Mouse (Mus musculus) forebrain, embryonic 16.5 days (tissue): ENCODE results near the gene Scn10a. TPM values are rescaled to one million over a fixed set of nuclear protein-coding genes. Genes with fewer than 3 reads are reported as not detected.

ENCODE experiments used
- ATAC-seq: fragments of 200-750 bp; cut with Nextera tagmentation; 2 replicates; pipeline ENCODE4 v1.8.0; 2017; ENCODE audit warnings: mild to moderate bottlenecking, moderate library complexity
- H3K27ac ChIP-seq: fragments of 300-500 bp; sonication (generic); 2 replicates; pipeline ENCODE4 v1.5.1; 2014; ENCODE audit warnings: low read length, control low read depth
- H3K27me3 ChIP-seq: fragments of 300-500 bp; sonication (generic); replicated peaks from 2 replicates; pipeline ENCODE4 v1.6.1; 2014; ENCODE audit warnings: low read length; ENCODE audit not compliant: control insufficient read depth, insufficient read depth
- H3K36me3 ChIP-seq: fragments of 300-500 bp; sonication (generic); 2 replicates; pipeline ENCODE4 v1.6.1; 2014; ENCODE audit not compliant: control insufficient read depth, insufficient read depth
- H3K4me1 ChIP-seq: fragments of 300-500 bp; sonication (generic); replicated peaks from 2 replicates; pipeline ENCODE4 v1.6.1; 2014; ENCODE audit warnings: low read length; ENCODE audit not compliant: control insufficient read depth, insufficient read depth
- H3K4me2 ChIP-seq: fragments of 300-500 bp; sonication (generic); 2 replicates; pipeline ENCODE4 v1.6.1; 2014; ENCODE audit warnings: mild to moderate bottlenecking, low read length, control low read depth
- H3K4me3 ChIP-seq: fragments of 300-500 bp; sonication (generic); replicated peaks from 2 replicates; pipeline ENCODE4 v1.5.1; 2014; ENCODE audit warnings: mild to moderate bottlenecking, low read length, control low read depth
- H3K9ac ChIP-seq: fragments of 300-500 bp; sonication (generic); replicated peaks from 2 replicates; pipeline ENCODE4 v1.6.1; 2014; ENCODE audit warnings: low read depth, low read length, control low read depth
- H3K9me3 ChIP-seq: fragments of 300-500 bp; sonication (generic); 2 replicates; pipeline ENCODE4 v1.6.1; 2016; ENCODE audit warnings: low read length; ENCODE audit not compliant: control insufficient read depth
- WGBS: fragments of 180-500 bp; shearing (Covaris S2); extraction: QIAGEN DNeasy Blood & Tissue Kit; methylation state at CpG from one replicate; pipeline ENCODE4 v1.1.7; 2014; 5-methylcytosine and 5-hydroxymethylcytosine counted together
- polyA plus RNA-seq: library from polyadenylated mRNA; unstranded; fragments of >200 nt; fragmentation: Nextera tagmentation; extraction: Ambion mirVana; gene quantifications from 2 replicates; pipeline ENCODE4 v1.2.1, GENCODE M21; 2015

The Scn10a gene
- polyA plus RNA-seq, 1 experiment from 2014 or later = 0.09 TPM

- Histone ChIP-seq H3K4me1 (no peaks in the 10 kb centered on the region), H3K9ac (no peak overlapping the region), H3K36me3 (no peaks in the 10 kb centered on the region), H3K4me2 (no peak overlapping the region), H3K27ac (no peak overlapping the region), H3K9me3 (no peaks in the 10 kb centered on the region), H3K27me3 (no peaks in the 10 kb centered on the region), H3K4me3 (no peak overlapping the region)
- no peak for ATAC-seq
- 90% methylated on average over 11 of the region's 11 CpGs for WGBS
Observed at GRCm38 (mm10) chr9:119728412-119729097, 9.4 kb upstream of the Scn10a start.

DNA sequence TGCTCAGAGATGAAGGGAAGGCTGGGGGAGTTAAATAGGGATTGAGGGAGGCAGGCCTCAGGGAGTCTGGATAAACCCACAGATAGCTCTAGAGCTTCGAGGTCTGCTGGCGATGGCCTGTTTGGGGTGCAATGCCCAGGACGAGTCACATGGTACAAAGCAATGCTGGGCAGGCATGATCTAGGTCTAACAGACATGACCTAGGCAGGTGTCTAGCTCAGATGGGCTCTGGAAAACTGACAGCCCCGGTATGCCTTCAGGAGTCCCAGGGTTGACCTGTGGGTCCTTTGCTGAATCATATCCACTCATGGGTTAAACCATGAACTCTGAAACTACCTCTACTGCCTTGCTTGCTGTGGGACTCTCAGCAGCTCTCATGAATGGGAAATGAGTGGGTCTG lies 7.9 kb upstream of the Scn10a start:
- 94% methylated on average over 4 of the region's 4 CpGs for WGBS
- no peak overlapping the region for H3K4me2 ChIP-seq
- no peak overlapping the region for H3K27ac ChIP-seq
- H3K4me3 ChIP-seq = no peak overlapping the region
- H3K9ac ChIP-seq = no peak overlapping the region
- no peak for ATAC-seq
- no peaks in the 10 kb centered on the region for H3K36me3 ChIP-seq
- no peaks in the 10 kb centered on the region for H3K9me3 ChIP-seq
- no peaks in the 10 kb centered on the region for H3K27me3 ChIP-seq
- H3K4me1 ChIP-seq = no peaks in the 10 kb centered on the region

DNA sequence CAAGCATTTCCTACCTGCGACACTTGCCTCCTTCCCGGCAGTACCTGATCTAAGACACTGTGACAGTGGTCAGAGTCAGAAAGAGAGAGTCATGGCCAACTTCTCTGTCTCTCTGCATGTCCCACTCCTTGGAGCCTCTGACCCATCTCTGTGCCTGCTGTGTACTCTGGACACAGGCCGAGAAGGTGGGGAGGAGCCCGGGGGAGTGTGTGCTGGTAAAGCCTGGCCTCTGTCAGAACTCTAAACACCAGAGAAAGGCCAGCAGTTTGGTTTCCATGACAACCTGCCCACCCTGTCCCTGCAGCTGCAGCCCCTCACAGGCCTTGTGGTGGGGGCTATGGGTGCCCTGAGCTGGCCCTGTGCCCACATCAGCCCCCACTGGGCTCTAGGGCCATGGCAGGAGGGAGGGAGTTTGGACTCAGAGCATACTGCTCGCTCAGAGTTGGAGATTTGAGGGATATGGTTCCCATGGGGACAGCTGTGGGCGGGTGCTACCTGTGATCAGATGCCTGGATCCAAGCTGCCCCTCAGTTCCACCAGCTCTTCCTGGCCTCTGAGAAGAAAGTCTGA lies 6.3 kb upstream of the Scn10a start:
- H3K4me1 ChIP-seq = no peaks in the 10 kb centered on the region
- H3K27me3 ChIP-seq = no peaks in the 10 kb centered on the region
- H3K4me3 ChIP-seq = no peak overlapping the region
- no peak for ATAC-seq
- H3K9ac ChIP-seq = no peak overlapping the region
- H3K4me2 ChIP-seq = no peak overlapping the region
- 69% methylated on average over 6 of the region's 6 CpGs for WGBS
- H3K36me3 ChIP-seq = no peaks in the 10 kb centered on the region
- H3K27ac ChIP-seq = no peak overlapping the region
- H3K9me3 ChIP-seq = no peaks in the 10 kb centered on the region

DNA sequence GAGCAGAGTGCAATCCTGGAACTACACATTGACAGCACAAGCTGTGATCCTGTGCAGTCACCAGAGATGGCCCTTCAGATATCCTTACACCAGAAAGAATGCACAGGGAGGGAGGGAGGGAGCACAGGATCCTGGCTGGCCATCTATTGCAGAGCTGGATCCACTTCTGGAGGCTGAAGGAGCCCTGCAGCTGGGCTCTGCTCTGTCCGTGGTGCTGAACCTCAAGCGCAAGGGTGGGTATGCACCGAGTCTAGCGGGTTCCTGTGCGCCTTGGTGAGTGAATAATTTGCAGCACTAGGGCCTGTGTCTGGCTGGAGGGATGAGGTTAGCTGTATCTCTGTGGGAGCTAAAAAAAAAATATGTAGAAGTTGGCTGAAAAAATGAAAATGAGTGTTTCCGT lies 12.4 kb downstream of the Scn10a start:
- Histone ChIP-seq H3K9me3 (no peaks in the 10 kb centered on the region), H3K4me1 (no peaks in the 10 kb centered on the region), H3K27me3 (no peaks in the 10 kb centered on the region), H3K4me3 (no peak overlapping the region), H3K9ac (no peak overlapping the region), H3K36me3 (no peaks in the 10 kb centered on the region), H3K27ac (no peak overlapping the region), H3K4me2 (no peak overlapping the region)
- 12% methylated on average over 6 of the region's 6 CpGs for WGBS
- ATAC-seq = no peak

DNA sequence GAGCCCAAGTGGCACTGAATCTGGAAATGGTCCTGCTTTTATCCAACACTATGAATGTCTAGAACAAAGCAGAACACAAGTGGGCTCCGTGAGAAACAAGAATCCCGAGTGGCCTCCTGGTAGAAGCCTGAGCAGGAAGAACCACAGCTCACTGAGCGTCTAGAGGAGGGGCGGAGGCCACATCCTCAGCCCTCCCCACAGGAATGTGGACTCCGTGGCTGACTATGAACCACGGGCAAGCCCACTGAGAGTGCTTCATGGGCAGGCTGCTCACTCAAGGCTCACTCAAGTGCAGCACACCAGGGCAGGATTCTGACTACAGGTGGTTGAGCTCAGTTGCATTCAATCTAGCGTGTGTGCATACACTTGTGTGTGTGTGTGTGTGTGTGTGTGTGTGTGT lies 27.6 kb downstream of the Scn10a start:
- Histone ChIP-seq H3K4me1 (no peaks in the 10 kb centered on the region), H3K4me2 (no peak overlapping the region), H3K27ac (no peak overlapping the region), H3K9ac (no peak overlapping the region), H3K36me3 (no peaks in the 10 kb centered on the region), H3K9me3 (no peaks in the 10 kb centered on the region), H3K4me3 (no peak overlapping the region), H3K27me3 (no peaks in the 10 kb centered on the region)
- WGBS = 73% methylated on average over 7 of the region's 7 CpGs
- no peak for ATAC-seq

GRCm38 (mm10) chr9:119691001-119691400 lies 28.1 kb downstream of the Scn10a start:
- H3K27me3 ChIP-seq = no peaks in the 10 kb centered on the region
- H3K9ac ChIP-seq = no peak overlapping the region
- no peaks in the 10 kb centered on the region for H3K9me3 ChIP-seq
- no peak overlapping the region for H3K27ac ChIP-seq
- 77% methylated on average over 8 of the region's 8 CpGs for WGBS
- no peaks in the 10 kb centered on the region for H3K4me1 ChIP-seq
- H3K36me3 ChIP-seq = no peaks in the 10 kb centered on the region
- H3K4me3 ChIP-seq = no peak overlapping the region
- no peak for ATAC-seq
- H3K4me2 ChIP-seq = no peak overlapping the region

GRCm38 (mm10) chr9:119687893-119688292 lies 31.2 kb downstream of the Scn10a start:
- Histone ChIP-seq H3K9ac (no peak overlapping the region), H3K4me2 (no peak overlapping the region), H3K4me3 (no peak overlapping the region), H3K27me3 (no peaks in the 10 kb centered on the region), H3K36me3 (no peaks in the 10 kb centered on the region), H3K4me1 (no peaks in the 10 kb centered on the region), H3K27ac (no peak overlapping the region), H3K9me3 (no peaks in the 10 kb centered on the region)
- WGBS = 85% methylated on average over 8 of the region's 8 CpGs
- no peak for ATAC-seq

GRCm38 (mm10) chr9:119686187-119686586 lies 32.9 kb downstream of the Scn10a start:
- H3K4me3 ChIP-seq = no peak overlapping the region
- no peak overlapping the region for H3K4me2 ChIP-seq
- H3K4me1 ChIP-seq = no peaks in the 10 kb centered on the region
- WGBS = 98% methylated on average over 8 of the region's 8 CpGs
- no peak overlapping the region for H3K9ac ChIP-seq
- H3K27me3 ChIP-seq = no peaks in the 10 kb centered on the region
- no peaks in the 10 kb centered on the region for H3K9me3 ChIP-seq
- H3K36me3 ChIP-seq = no peaks in the 10 kb centered on the region
- no peak overlapping the region for H3K27ac ChIP-seq
- no peak for ATAC-seq

- Histone ChIP-seq H3K27me3 (no peaks in the 10 kb centered on the region), H3K36me3 (no peaks in the 10 kb centered on the region), H3K4me1 (no peaks in the 10 kb centered on the region), H3K4me3 (no peak overlapping the region), H3K27ac (no peak overlapping the region), H3K9ac (no peak overlapping the region), H3K4me2 (no peak overlapping the region), H3K9me3 (no peaks in the 10 kb centered on the region)
- no peak for ATAC-seq
- WGBS = 87% methylated on average over 3 of the region's 3 CpGs
Observed at GRCm38 (mm10) chr9:119680896-119681295, 38.2 kb downstream of the Scn10a start.

GRCm38 (mm10) chr9:119664109-119664508 lies 55.0 kb downstream of the Scn10a start:
- ATAC-seq = no peak
- Histone ChIP-seq H3K9ac (no peak overlapping the region), H3K27me3 (no peaks in the 10 kb centered on the region), H3K27ac (no peak overlapping the region), H3K9me3 (no peaks in the 10 kb centered on the region), H3K4me1 (no peaks in the 10 kb centered on the region), H3K4me2 (no peak overlapping the region), H3K4me3 (no peak overlapping the region), H3K36me3 (no peaks in the 10 kb centered on the region)
- 48% methylated on average over 1 of the region's 1 CpGs for WGBS
